Mouse (Mus musculus): ENCODE results near the gene Sugct. TPM values are rescaled to one million over a fixed set of nuclear protein-coding genes. Genes with fewer than 3 reads are reported as not detected.
"Not testable (repeated sequence)": the region's sequence is repeated elsewhere in the genome, so short reads cannot be mapped to it uniquely, and the experiment has no call there.

The Sugct gene
- polyA plus RNA-seq, 1 experiment from 2014 or later = 10.8 TPM

DNA sequence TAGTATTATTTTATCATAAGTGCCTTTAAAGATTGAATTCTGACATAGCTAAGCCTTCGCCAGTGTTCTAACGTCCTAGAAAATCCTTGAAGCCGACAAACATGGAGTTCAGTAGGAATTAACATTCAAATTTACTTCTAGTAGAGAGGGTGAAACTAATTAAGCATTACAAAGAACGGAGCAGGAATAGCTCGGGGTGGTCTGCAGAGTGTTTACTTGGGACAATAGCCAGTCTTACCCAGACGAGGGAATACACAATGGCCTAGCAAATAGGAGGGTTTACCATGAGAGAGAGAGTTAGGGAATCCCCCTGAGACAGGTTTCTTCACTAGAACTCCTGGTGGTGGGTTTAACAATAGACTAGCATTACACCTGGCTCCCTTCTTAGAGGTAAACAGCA, 865.1 kb downstream of the Sugct start:
- H3K9ac ChIP-seq = not testable (repeated sequence)
- WGBS = 64% methylated on average over 6 of the region's 6 CpGs

DNA sequence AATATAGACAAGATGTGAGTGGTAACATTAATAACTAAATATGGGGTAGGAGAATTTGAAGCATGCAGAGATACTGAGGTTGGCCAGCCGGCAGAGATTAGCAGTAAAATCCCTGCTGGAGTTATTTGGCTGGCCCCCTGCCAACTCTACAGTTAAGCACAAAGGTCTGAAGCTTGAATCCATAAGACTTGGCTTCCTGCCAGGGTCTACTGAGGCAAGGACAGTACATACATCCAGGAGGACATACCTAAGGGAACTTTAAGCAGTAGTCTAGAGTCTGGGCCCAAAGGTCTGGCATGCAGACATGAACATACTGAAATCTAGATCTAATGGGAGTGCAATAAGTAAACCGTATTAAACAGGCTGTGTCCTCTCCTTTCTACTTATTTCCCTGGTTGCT, 865.8 kb downstream of the Sugct start:
- Histone ChIP-seq H3K9ac (no peak overlapping the region), H3K9me3 (replicated peaks) (no peaks in the 10 kb centered on the region), H3K27ac (no peak overlapping the region), H3K4me1 (no peaks in the 10 kb centered on the region), H3K27me3 (no peaks in the 10 kb centered on the region), H3K4me2 (no peak overlapping the region), H3K4me3 (replicated peaks) (no peak overlapping the region), H3K36me3 (no peaks in the 10 kb centered on the region)
- 59% methylated on average over 2 of the region's 2 CpGs for WGBS
- ATAC-seq (replicated peaks; ENCODE audit: low FRiP score) = peak; percentile 43; the same call in 1 of the 2 replicates

More for the DNA sequence above, 865.1 kb downstream of the Sugct start:
- not testable (repeated sequence) for H3K36me3 ChIP-seq; H3K9me3 ChIP-seq (replicated peaks); H3K4me2 ChIP-seq; H3K4me3 ChIP-seq (replicated peaks); H3K27ac ChIP-seq; H3K4me1 ChIP-seq; H3K27me3 ChIP-seq; ATAC-seq (replicated peaks; ENCODE audit: low FRiP score)

DNA sequence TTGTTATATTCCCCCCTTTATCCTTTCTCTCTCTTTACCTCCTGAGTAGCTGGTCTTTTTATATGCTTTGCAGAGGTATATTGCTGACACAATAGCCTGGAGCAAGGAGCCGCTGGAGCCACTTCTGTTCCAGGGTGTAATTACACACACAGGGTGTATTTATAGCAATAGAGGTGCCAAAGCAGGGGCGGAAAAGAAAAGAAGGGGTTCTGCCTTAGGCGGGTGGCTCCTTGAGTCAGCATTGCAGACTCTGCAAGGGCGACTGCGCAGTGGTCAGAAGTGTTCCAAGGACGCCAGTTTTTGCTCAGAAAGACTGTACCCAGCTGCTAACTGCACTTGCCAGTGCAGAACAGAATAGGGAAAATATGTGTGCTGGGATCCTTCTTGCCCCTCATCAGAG, 869.7 kb downstream of the Sugct start:
- Histone ChIP-seq H3K27me3 (no peaks in the 10 kb centered on the region), H3K9ac (no peak overlapping the region), H3K4me2 (no peak overlapping the region), H3K9me3 (replicated peaks) (no peaks in the 10 kb centered on the region), H3K36me3 (no peaks in the 10 kb centered on the region), H3K27ac (no peak overlapping the region), H3K4me1 (no peaks in the 10 kb centered on the region), H3K4me3 (replicated peaks) (no peak overlapping the region)
- ATAC-seq (replicated peaks; ENCODE audit: low FRiP score) = no peak
- WGBS = 55% methylated on average over 6 of the region's 6 CpGs

DNA sequence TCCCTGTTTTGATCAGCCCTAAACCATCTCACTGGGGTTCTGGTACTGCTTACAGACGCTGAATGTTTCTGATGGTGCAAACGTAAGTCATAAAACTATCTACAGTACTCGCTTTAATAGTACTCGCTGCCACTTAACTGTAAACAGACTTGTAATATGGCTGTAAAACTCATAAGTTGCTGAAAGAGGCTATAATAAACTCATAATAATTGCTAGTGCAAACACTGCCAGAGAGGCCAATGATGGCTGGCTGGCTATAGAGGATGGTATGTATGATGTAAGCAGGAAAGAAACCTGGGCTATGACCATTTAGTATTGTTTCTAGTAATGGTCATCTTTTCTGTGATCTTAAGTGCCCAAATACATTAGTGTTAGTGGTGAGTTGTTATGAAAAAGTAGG, 873.6 kb downstream of the Sugct start:
- WGBS = 74% methylated on average over 4 of the region's 4 CpGs

DNA sequence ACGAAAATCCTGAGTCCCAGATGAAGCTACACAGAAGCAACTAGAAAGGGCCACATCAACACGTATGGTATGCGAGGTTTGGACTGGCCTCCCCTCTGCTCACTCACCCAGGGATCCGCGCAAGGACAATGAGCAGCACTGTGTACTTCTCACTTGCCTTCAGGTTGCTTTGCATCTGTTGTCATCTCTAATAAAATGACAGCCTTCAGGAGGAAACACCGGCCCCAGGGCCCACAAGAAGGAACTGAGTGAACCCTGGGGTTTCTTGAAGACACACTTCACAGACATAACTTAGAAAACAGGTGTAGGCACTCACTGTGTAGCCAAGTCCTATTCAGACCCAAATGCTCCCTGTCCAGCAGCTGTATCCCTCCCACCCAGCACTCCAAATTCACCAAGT, 877.9 kb downstream of the Sugct start:
- Histone ChIP-seq H3K27ac (no peak overlapping the region), H3K4me2 (no peak overlapping the region), H3K9ac (no peak overlapping the region), H3K9me3 (replicated peaks) (no peaks in the 10 kb centered on the region), H3K4me1 (no peaks in the 10 kb centered on the region), H3K27me3 (no peaks in the 10 kb centered on the region), H3K36me3 (no peaks in the 10 kb centered on the region), H3K4me3 (replicated peaks) (no peak overlapping the region)
- no peak for ATAC-seq (replicated peaks; ENCODE audit: low FRiP score)
- 82% methylated on average over 6 of the region's 6 CpGs for WGBS

More for the DNA sequence above, 873.6 kb downstream of the Sugct start:
- ATAC-seq (replicated peaks; ENCODE audit: low FRiP score) = no peak
- no peaks in the 10 kb centered on the region for H3K9me3 ChIP-seq (replicated peaks)
- H3K9ac ChIP-seq = no peak overlapping the region
- H3K36me3 ChIP-seq = no peaks in the 10 kb centered on the region
- no peak overlapping the region for H3K4me2 ChIP-seq
- no peak overlapping the region for H3K27ac ChIP-seq
- H3K27me3 ChIP-seq = no peaks in the 10 kb centered on the region
- H3K4me3 ChIP-seq (replicated peaks) = no peak overlapping the region
- H3K4me1 ChIP-seq = no peaks in the 10 kb centered on the region

DNA sequence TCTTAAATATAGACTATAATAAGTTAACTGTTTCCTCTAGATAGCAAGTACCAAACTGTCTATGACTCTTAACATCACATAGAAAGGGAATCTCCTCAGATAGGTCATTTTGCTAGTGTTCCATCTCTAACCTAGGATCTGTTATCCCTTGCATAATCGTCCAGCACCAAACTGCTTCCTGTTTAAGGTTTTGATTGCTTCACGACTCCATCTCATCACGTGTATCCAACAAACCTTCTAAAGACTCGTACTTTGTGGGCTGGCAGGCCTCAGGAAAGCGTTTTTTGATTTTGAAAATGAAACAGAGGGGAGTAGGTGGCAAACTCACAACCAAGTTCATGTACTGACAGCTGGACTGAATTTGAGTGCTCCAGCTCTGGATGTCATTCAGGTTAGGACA, 878.6 kb downstream of the Sugct start:
- no peaks in the 10 kb centered on the region for H3K4me1 ChIP-seq
- no peak overlapping the region for H3K4me3 ChIP-seq (replicated peaks)
- H3K36me3 ChIP-seq = no peaks in the 10 kb centered on the region
- no peaks in the 10 kb centered on the region for H3K9me3 ChIP-seq (replicated peaks)
- H3K4me2 ChIP-seq = no peak overlapping the region
- WGBS = 77% methylated on average over 5 of the region's 5 CpGs
- H3K27ac ChIP-seq = no peak overlapping the region
- no peak for ATAC-seq (replicated peaks; ENCODE audit: low FRiP score)
- H3K27me3 ChIP-seq = no peaks in the 10 kb centered on the region
- H3K9ac ChIP-seq = no peak overlapping the region

DNA sequence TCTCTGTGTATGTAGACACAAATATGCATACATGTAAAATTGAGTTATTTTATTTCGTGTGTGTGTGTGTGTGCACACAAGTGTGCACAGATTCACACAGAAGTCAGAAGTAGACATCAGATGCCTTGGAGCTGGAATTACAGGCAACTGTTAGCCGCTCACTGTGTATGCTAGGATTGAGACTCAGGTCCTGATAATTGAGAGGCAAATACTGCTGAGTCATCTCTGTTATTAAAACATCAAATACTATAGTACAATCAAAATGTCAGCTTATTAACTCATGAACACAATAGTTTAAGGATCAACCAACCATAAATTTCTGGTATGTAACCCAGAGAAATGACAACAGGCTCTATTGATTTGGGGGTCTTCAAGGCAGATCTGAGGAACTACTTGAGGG, 883.1 kb downstream of the Sugct start:
- Histone ChIP-seq H3K4me3 (replicated peaks) (no peak overlapping the region), H3K9me3 (replicated peaks) (no peaks in the 10 kb centered on the region), H3K4me1 (no peaks in the 10 kb centered on the region), H3K9ac (no peak overlapping the region), H3K27ac (no peak overlapping the region), H3K27me3 (no peaks in the 10 kb centered on the region), H3K4me2 (no peak overlapping the region), H3K36me3 (no peaks in the 10 kb centered on the region)
- WGBS = 87% methylated on average over 2 of the region's 2 CpGs
- ATAC-seq (replicated peaks; ENCODE audit: low FRiP score) = no peak

Other genes starting within 250 kb of the Sugct start
- 49.8 and 54.4 TPM in 2 replicates for gene Mplkip, start 361 bp downstream of the Sugct start, polyA plus RNA-seq (2015; fragmentation: Nextera tagmentation; extraction: Ambion mirVana)
- 14.7 and 15.3 TPM in 2 replicates for gene Cdk13, start 109.5 kb upstream of the Sugct start, polyA plus RNA-seq (2015; fragmentation: Nextera tagmentation; extraction: Ambion mirVana)
- 101 and 104 TPM in 2 replicates for gene Rala, start 248.7 kb upstream of the Sugct start, polyA plus RNA-seq (2015; fragmentation: Nextera tagmentation; extraction: Ambion mirVana)